Mouse (Mus musculus) lung, embryonic 16.5 days (tissue): ENCODE results near the gene Gm10974. TPM values are rescaled to one million over a fixed set of nuclear protein-coding genes. Genes with fewer than 3 reads are reported as not detected.

Experiments used
- ATAC-seq: fragments of 200-750 bp; cut with Nextera tagmentation; 2 replicates; pipeline ENCODE4 v1.8.0; 2017; ENCODE audit warnings: low read depth, mild to moderate bottlenecking, moderate library complexity
- H3K27ac ChIP-seq: fragments of 300-500 bp; sonication (generic); 2 replicates; pipeline ENCODE4 v1.5.1; 2014; ENCODE audit warnings: mild to moderate bottlenecking, control low read depth, low read length
- H3K27me3 ChIP-seq: fragments of 300-500 bp; sonication (generic); 2 replicates; pipeline ENCODE4 v1.6.1; 2014; ENCODE audit warnings: low read depth, low read length, mixed read lengths; ENCODE audit not compliant: control insufficient read depth, insufficient read depth
- H3K36me3 ChIP-seq: fragments of 300-500 bp; sonication (generic); 2 replicates; pipeline ENCODE4 v1.6.1; 2014; ENCODE audit warnings: low read length; ENCODE audit not compliant: control insufficient read depth, insufficient read depth
- H3K4me1 ChIP-seq: fragments of 300-500 bp; sonication (generic); replicated peaks from 2 replicates; pipeline ENCODE4 v1.6.1; 2014; ENCODE audit warnings: low read length, mixed read lengths; ENCODE audit not compliant: control insufficient read depth, insufficient read depth
- H3K4me2 ChIP-seq: fragments of 300-500 bp; sonication (generic); 2 replicates; pipeline ENCODE4 v1.6.1; 2014; ENCODE audit warnings: low read depth, low read length, control low read depth
- H3K4me3 ChIP-seq: fragments of 300-500 bp; sonication (generic); 2 replicates; pipeline ENCODE4 v1.5.1; 2014; ENCODE audit warnings: mild to moderate bottlenecking, low read length, control low read depth
- H3K9ac ChIP-seq: fragments of 300-500 bp; sonication (generic); 2 replicates; pipeline ENCODE4 v1.6.1; 2014; ENCODE audit warnings: low read length, control low read depth
- H3K9me3 ChIP-seq: fragments of 300-500 bp; sonication (generic); 2 replicates; pipeline ENCODE4 v1.6.1; 2016; ENCODE audit warnings: low read length; ENCODE audit not compliant: control insufficient read depth
- WGBS: fragments of 180-500 bp; shearing (Covaris S2); extraction: QIAGEN DNeasy Blood & Tissue Kit; methylation state at CpG from one replicate; pipeline ENCODE4 v1.1.7; 2014; 5-methylcytosine and 5-hydroxymethylcytosine counted together
- polyA plus RNA-seq: library from polyadenylated mRNA; unstranded; fragments of >200 nt; fragmentation: Nextera tagmentation; extraction: Ambion mirVana; gene quantifications from 2 replicates; pipeline ENCODE4 v1.2.1, GENCODE M21; 2015

Gm10974 gene
- not detected in 2 replicates for polyA plus RNA-seq

- H3K27me3 ChIP-seq, result no peaks in the 10 kb centered on the region
- H3K9ac ChIP-seq, result no peak within 1 kb of the TSS
- 18% methylated on average over 2 of the region's 2 CpGs for WGBS
These were observed at the start of gene Gm10974 for GRCm38 (mm10) chr7:66365904-66366303. Gene Gm10974, plus strand, starts transcription at chr7:66365905.

GRCm38 (mm10) chr7:66318147-66318546, 47.6 kb upstream of the Gm10974 start:
- WGBS, result 59% methylated on average over 6 of the region's 6 CpGs
- Histone ChIP-seq H3K4me1 (no peaks in the 10 kb centered on the region; the same call in 1 of the 2 replicates), H3K9ac (no peak overlapping the region), H3K4me3 (no peak overlapping the region), H3K27ac (no peak overlapping the region), H3K9me3 (0 out of 2 replicates have a peak, but pooled peaks cover 2% of the 10 kb centered on the region), H3K36me3 (peaks cover 9% of the 10 kb centered on the region), H3K27me3 (no peaks in the 10 kb centered on the region), H3K4me2 (no peak overlapping the region)
- no peak for ATAC-seq

More at GRCm38 (mm10) chr7:66365904-66366303, at the start of gene Gm10974:
- H3K9me3 ChIP-seq, result peaks cover 14% of the 10 kb centered on the region
- H3K4me2 ChIP-seq, result no peak within 1 kb of the TSS
- H3K36me3 ChIP-seq, result peaks cover 2% of the 10 kb centered on the region; the same call in 1 of the 2 replicates
- H3K27ac ChIP-seq, result peak within 1 kb of the TSS; percentile 50
- peaks cover 19% of the 10 kb centered on the region for H3K4me1 ChIP-seq
- no peak within 1 kb of the TSS for H3K4me3 ChIP-seq
- ATAC-seq, result peak; percentile 87

DNA sequence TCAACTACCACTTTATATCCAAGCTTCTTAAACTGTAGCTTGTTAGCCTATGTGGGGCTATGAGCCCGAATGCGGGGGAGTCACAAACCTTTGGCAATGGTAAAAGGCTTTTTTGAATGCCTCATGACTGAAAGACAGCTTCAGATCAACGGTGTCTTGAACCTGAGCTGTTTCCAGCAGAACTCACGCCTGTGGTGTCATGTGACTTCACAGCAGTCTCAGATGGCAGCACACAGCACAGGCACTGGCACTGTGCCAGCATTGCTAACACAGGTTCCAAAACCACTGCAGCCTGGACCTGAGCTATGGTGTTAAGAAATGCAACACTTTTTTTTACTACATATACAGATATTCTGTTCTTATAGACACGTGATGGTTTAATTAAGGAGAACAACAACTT, 44.7 kb upstream of the Gm10974 start:
- ATAC-seq, result 0 out of 2 replicates have a peak, but pooled peaks have one; percentile 36
- Histone ChIP-seq H3K4me2 (no peak overlapping the region), H3K27me3 (no peaks in the 10 kb centered on the region), H3K4me3 (no peak overlapping the region), H3K9me3 (0 out of 2 replicates have a peak, but pooled peaks cover under 1% of the 10 kb centered on the region), H3K9ac (no peak overlapping the region), H3K27ac (no peak overlapping the region), H3K4me1 (peaks cover 5% of the 10 kb centered on the region; the same call in 1 of the 2 replicates), H3K36me3 (peaks cover 4% of the 10 kb centered on the region)
- 51% methylated on average over 5 of the region's 5 CpGs for WGBS

DNA sequence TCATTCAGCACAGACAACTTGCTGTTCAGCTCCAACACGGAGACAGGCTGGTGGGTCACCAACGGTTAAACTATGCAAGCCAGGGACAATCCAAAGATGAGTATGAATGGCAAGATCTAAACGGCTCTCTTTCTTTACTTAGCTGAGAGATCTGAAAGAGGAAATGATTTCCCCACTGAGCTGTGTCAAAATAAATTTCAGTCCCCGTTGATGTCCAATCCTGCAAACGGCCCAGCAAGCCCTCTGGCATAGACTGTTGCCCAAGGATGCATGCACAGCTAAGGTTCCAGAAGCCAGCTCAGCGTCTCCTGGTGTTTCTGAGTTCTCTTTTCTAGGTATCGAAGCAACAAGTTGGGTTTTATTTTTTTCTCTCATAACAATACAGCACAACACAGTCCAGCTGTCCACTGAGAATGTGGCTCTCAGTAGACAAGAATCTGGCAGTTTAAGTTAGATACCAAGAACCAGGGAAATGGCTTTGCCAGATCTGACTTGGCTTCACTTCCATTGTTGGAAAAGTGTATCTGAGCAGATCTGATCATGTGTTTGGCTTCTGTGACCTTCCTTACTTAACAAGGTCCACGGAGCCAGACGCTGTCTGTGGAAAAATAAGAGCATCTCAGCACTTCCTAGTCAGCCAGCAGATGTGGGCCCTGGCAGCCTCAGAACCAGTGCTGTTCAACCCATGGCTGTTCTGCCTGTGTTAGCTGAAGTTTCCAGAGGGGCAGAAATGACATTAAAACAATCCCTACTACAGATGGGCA, 42.3 kb upstream of the Gm10974 start:
- 64% methylated on average over 9 of the region's 9 CpGs for WGBS
- no peak overlapping the region for H3K4me2 ChIP-seq
- H3K27ac ChIP-seq, result no peak overlapping the region
- no peak overlapping the region for H3K9ac ChIP-seq
- 0 out of 2 replicates have a peak, but pooled peaks cover 2% of the 10 kb centered on the region for H3K36me3 ChIP-seq
- no peaks in the 10 kb centered on the region for H3K27me3 ChIP-seq
- ATAC-seq, result no peak
- peaks cover 5% of the 10 kb centered on the region; the same call in 1 of the 2 replicates for H3K4me1 ChIP-seq
- H3K9me3 ChIP-seq, result no peaks in the 10 kb centered on the region; the same call in 1 of the 2 replicates
- no peak overlapping the region for H3K4me3 ChIP-seq

DNA sequence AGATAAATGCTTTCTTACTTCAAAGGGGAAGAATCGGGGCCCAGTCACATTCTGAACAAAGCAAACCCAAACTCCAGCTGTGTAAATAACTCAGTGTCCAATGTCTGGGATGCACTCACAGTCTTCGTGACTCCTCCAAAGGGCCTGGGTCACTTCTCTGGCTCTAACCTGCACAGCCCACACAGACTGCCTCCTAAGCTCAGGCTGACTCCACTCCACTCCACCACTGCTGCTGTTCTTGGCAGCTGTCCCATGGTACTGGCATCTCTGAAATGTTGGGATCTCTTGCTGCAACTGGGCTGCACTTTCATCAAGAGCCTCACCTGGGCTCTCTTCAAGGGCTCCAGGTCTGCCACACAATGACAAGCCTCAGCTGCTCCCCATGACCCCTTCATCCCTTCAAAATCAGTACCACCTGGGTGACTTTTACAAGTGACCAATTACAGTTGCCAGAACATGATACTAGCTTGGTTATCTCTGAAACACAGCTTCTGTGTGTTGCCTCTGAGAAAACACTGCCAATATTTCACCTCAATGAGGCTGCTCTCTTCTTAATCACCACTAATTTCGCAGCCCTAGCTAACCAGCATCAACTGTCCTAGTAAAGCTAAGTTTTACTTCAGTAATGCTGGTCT, 40.2 kb upstream of the Gm10974 start:
- no peaks in the 10 kb centered on the region; the same call in 1 of the 2 replicates for H3K9me3 ChIP-seq
- 0 out of 2 replicates have a peak overlapping the region, but pooled peaks have one; percentile 25 for H3K27ac ChIP-seq
- H3K4me3 ChIP-seq, result no peak overlapping the region
- ATAC-seq, result peak; percentile 84
- H3K9ac ChIP-seq, result no peak overlapping the region
- H3K27me3 ChIP-seq, result no peaks in the 10 kb centered on the region
- H3K36me3 ChIP-seq, result 0 out of 2 replicates have a peak, but pooled peaks cover 4% of the 10 kb centered on the region
- 44% methylated on average over 3 of the region's 3 CpGs for WGBS
- H3K4me2 ChIP-seq, result no peak overlapping the region
- H3K4me1 ChIP-seq, result peaks cover 5% of the 10 kb centered on the region; the same call in 1 of the 2 replicates

DNA sequence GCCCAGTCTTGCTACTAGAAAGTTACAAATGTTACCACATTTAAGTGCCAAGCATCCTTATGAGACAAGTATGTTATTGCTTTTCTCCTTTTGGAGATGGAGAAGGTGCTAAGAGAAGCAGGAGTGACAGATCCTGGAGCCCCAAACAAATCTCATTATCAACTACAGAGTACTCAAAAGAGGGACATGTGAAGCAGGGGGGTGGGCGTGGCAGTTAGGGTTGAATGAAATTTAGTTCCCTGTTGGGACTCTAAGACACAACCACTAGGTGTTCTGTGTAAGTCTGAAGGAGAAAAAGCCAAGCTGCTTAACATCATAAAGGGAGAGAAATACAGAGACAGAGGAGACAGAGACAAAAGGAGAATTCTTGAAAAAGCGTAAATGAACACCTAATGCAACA, 38.2 kb upstream of the Gm10974 start:
- Histone ChIP-seq H3K4me3 (no peak overlapping the region), H3K4me1 (peaks cover 5% of the 10 kb centered on the region; the same call in 1 of the 2 replicates), H3K36me3 (peaks cover 8% of the 10 kb centered on the region), H3K9ac (no peak overlapping the region), H3K27me3 (no peaks in the 10 kb centered on the region), H3K4me2 (no peak overlapping the region), H3K9me3 (no peaks in the 10 kb centered on the region; the same call in 1 of the 2 replicates), H3K27ac (no peak overlapping the region)
- WGBS, result 93% methylated on average over 2 of the region's 2 CpGs
- ATAC-seq, result no peak

GRCm38 (mm10) chr7:66330610-66331009, 35.1 kb upstream of the Gm10974 start:
- no peaks in the 10 kb centered on the region; the same call in 1 of the 2 replicates for H3K9me3 ChIP-seq
- no peak overlapping the region for H3K9ac ChIP-seq
- no peaks in the 10 kb centered on the region for H3K27me3 ChIP-seq
- peaks cover 22% of the 10 kb centered on the region for H3K36me3 ChIP-seq
- WGBS, result 79% methylated on average over 9 of the region's 9 CpGs
- no peak overlapping the region for H3K4me2 ChIP-seq
- no peak for ATAC-seq
- H3K27ac ChIP-seq, result no peak overlapping the region
- H3K4me1 ChIP-seq, result peaks cover 4% of the 10 kb centered on the region; the same call in 1 of the 2 replicates
- no peak overlapping the region for H3K4me3 ChIP-seq

DNA sequence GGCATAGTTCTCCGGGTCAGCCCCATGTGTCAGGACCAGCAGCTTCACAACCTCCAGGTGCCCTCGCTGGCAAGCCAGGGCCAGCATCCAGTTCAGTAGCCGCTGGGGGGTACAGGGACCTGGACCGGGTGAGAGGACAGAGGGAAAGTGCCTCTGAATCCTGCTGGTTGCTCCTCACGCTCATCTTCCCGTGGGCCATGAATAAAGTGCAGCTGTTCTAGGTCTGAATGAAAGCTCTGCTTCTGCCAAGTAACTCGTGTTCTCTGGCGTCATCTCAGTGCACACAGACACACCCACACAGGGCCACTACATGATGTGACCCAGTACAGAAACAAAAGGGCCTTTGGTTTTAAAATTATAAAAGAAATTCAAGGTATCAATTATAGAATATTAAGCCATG, 33.4 kb upstream of the Gm10974 start:
- Histone ChIP-seq H3K36me3 (peaks cover 22% of the 10 kb centered on the region), H3K4me1 (no peaks in the 10 kb centered on the region), H3K4me3 (no peak overlapping the region), H3K9me3 (no peaks in the 10 kb centered on the region; the same call in 1 of the 2 replicates), H3K27me3 (no peaks in the 10 kb centered on the region), H3K4me2 (no peak overlapping the region), H3K27ac (no peak overlapping the region), H3K9ac (no peak overlapping the region)
- WGBS, result 84% methylated on average over 8 of the region's 8 CpGs
- ATAC-seq, result no peak
